Mouse (Mus musculus): ENCODE measurements around the gene Chd3.

The Chd3 gene

GRCm38 (mm10) chr11:69369215-69369989 is at the start of gene Chd3:
Chd3 (minus strand) TSS chr11:69369406.
- peak; percentile 52 to 57 for DNase-seq

DNA sequence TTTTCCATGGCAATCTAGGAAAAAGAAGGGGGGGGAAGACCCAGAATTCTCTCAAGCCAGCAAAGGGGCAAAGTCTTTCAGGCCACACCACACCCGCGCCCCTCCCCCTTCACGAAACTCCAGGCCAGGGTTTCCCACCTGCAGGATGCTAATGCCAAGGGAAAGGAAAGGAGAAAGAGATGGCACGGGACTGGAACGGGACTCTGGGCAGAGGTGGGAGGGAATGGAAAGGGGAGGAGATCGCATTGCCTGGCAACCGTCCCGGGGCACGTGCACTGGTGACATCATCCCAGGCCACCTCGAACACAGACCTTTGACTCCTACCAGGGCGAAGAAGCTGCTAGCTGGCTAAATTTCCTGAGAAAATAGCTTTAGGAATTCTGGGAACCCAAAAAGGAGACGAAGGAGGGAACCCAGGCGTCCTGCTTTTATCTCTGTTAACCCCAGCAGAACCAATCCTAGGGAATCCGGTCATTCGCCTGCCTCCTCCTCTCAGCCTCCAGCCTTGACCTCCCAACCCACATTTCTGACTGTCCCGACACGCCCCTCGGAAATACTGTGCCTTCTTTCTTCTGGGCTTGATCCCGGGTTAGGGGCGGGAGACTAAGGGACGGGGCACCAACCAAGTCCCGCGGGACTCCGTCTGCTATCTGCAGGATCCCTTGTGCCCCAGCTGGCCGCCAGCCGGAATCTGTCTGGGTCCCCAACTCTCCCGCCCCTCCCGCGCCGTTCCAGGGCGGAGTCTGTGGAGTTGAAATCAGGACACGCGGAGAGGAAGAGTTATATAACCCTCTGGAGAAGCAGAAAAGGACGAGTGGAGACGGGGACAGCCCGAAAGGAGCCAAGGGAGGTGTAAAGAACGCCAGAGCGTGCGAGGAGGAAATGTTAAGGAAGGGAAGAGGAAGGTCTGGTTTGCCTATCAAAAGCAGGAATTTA is 48.5 kb upstream of the Chd3 start:
- peak; percentile 63 to 75 for DNase-seq

GRCm38 (mm10) chr11:69416921-69417448 is 47.8 kb upstream of the Chd3 start:
- DNase-seq = no peak

GRCm38 (mm10) chr11:69416509-69416908 is 47.3 kb upstream of the Chd3 start:
- no peak for DNase-seq

- DNase-seq = peak; percentile 72 to 80
These were observed 46.7 kb upstream of the Chd3 start for GRCm38 (mm10) chr11:69415668-69416451.

DNA sequence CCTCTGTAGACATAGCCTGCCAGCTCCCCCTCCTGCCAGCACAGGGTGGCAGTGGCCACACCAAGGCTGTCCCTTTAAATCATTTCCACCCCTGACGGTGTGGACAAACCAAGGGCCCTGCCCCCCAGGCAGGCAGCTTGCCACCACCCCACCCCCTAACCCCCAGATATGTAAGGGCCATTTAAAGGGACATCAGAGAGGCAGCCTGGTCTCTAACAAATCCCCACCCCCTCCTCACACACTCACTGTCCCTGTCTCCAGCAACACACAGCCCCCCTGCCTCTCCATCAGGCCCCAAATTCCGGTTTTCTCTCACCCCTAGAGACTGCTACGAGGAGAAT is 46.1 kb upstream of the Chd3 start:
- DNase-seq = peak; percentile 39 to 55

DNA sequence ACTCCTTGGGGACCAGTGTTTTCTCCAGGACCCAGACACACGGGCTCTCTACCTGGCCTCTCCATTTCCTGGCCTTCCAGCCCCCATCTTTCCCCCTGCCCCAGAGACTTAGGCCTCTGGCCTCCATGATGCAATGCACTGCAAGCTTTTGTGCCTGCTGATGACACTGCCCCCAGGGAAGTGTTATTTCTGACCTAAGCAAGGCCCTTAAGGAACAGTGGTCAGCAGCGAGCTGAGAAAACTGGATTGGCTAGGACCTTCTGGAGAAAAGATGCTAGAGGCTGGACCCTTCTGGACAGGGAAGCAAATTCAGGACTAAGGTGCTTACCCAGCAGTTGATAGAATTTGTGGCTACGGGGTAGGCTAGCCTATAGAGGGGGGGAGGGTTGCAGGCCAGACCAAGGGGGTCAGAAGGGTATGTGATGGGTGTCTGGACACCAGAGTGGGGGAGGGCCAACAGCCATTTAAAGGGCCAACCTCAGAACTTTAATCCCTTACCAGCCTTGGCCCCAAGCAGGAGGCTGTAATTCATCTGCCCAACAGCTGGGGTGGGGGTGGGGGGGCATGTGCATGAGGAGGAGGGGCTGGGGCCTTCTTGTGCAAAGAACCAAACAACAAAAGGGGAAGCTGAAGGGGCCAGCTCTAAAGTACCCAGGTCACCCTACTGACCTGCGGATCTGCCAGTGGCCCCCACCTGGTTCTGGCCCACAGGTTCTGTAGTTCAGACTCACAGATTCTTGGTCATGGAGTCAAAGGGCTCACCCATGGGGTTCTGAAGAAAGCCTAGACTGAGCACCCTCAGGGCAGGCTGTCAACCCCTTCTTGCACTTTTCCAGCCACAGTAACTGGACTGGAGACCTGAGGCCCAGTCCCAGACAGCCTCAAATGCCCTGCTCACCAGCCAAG is 45.5 kb upstream of the Chd3 start:
- peak in 1 of 2 experiments; percentile 21 for DNase-seq

DNA sequence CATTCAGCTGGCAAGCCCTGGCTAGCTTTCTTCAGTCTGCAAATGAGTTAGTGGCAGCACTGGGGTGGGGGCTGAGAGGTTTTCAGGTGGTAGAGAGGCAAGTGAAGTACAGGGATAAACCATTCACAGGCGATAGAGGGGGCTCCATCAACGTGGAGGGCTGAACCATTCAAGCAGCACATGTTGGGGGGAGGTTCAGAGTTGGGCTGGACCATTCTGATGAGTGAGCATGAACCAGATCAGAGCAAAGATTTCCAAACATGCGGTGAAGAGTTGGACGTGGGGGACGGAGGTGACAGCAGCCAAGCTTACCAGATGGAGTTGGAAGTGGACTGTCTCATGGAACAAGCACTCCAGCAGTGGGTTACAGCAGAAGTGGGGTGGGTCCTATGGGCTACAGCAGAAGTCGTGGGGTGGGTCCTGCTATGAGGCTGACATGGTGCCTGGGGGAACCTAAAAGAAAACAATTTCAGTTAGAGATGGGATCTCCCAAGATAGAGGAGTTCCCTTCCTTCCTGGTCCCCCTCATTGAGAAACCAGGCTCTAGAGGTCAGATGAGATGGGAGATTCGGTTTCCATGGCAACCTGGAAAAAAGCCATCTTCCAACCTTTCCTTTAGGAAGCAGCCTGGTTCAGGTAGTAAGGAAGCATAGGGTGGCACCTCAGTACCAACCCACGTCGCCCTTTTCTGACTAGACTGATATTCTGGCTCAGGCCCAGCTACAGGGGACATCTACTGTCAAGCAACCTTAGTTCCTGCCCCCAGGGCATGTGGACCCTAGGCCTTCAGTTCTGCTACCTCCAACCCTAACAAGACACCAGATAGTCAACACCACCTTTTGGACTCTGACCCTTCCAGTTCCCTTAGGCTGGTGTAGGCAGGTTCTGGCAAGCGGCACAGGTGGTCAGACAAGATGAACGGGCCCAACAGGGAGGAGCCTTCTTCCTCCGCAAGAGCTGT is 44.3 kb upstream of the Chd3 start, which contains the start of gene Kdm6b:
Gene Kdm6b (minus strand): TSS at position 455 of the 961 bp plus-strand sequence.
- peak; percentile 61 to 71 for DNase-seq

DNA sequence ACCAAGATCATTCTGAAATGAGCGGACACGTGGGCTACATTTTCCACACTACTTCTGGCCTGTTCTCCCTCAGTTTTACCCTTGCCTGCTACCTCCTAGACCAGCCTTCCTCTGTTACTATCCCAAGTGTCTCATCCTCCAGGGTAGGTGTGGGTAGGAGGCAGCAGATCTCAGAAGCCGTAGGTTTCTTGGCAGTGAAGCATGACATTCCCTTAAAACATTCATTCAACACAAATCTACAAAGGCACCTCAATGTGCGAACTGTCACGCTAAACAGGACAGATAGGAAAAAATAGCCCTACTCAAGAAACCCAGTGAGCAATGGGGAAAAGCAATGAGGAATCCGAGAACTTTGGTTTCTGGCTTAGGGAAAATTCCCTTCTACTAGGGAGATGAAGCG is 43.3 kb upstream of the Chd3 start:
- no peak for DNase-seq

DNA sequence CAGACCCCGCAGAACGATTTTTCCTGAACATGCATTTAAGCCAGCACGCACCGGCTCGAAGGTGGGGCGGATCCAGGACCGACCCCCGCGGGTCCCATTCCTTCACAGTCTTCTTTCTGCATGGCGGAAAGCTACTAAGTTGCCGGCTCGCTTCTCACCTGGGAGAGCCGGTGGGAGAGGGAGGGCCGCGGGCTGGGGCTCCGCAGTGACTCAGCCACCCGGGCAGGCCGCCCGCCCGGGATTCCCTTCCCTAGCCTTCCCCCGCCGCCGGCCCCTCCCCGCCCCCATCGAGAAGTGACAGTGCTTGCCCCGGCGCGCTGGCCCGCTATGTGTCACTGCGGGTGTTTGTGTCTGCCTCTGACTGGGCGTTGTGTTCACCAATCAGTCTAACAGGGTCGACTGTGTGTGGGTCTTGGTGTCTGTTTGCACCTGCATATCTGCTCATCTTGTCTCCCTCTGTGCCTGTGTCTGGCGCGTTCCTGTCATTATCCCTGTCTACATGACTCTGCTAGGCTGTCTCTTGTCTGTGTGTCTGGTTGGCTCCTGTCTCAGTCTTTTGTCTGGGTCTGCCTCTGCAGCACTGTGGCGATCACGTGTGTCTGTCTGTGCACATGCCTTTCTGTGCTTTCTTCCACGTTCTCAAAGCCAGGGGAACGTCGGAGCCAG is 42.5 kb upstream of the Chd3 start:
- DNase-seq = peak; percentile 62 to 72

DNA sequence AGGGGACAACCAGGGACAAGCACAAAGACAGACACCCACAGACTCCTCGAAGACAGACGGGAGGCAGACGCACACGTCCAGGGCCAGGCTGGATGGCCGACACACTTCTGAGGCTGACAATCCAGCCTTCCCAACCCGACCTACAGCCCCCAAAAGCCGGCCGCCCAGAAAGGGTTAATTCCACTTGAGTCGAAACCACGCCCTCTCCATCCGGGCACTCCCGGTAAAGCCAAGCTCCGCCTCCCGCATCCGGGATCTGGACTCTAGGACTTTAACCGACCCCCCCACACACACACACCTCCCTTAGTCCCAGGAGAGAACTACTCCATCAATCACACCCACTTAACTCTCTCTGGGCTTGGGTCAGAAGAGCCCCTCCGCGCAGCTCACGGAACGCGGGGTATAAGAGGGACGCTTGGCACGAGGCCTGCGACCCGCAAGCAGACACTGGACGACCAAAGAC is 41.9 kb upstream of the Chd3 start:
- DNase-seq = peak; percentile 91 to 92

GRCm38 (mm10) chr11:69410310-69411072 is 41.3 kb upstream of the Chd3 start:
- DNase-seq = peak; percentile 75 to 82

DNA sequence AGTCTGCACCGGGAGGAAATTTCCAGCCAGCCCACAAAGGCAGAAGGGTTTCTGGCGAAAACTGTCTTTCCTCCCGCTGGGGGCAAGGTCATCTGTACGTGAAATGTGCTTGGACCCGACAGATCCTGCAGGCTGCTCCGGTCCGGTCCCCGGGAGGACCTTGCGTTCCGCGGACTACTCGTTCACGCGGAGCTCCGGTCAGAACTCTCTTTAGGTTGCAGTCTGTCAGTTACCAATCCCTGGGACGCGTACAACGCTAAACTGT is 40.8 kb upstream of the Chd3 start:
- no peak for DNase-seq

GRCm38 (mm10) chr11:69409378-69410044 is 40.3 kb upstream of the Chd3 start:
- peak; percentile 93 to 94 for DNase-seq

- peak; percentile 74 to 77 for DNase-seq
These were observed 39.6 kb upstream of the Chd3 start for GRCm38 (mm10) chr11:69408541-69409377.

- no peak for DNase-seq
These were observed 38.5 kb upstream of the Chd3 start for GRCm38 (mm10) chr11:69407724-69408004.

DNA sequence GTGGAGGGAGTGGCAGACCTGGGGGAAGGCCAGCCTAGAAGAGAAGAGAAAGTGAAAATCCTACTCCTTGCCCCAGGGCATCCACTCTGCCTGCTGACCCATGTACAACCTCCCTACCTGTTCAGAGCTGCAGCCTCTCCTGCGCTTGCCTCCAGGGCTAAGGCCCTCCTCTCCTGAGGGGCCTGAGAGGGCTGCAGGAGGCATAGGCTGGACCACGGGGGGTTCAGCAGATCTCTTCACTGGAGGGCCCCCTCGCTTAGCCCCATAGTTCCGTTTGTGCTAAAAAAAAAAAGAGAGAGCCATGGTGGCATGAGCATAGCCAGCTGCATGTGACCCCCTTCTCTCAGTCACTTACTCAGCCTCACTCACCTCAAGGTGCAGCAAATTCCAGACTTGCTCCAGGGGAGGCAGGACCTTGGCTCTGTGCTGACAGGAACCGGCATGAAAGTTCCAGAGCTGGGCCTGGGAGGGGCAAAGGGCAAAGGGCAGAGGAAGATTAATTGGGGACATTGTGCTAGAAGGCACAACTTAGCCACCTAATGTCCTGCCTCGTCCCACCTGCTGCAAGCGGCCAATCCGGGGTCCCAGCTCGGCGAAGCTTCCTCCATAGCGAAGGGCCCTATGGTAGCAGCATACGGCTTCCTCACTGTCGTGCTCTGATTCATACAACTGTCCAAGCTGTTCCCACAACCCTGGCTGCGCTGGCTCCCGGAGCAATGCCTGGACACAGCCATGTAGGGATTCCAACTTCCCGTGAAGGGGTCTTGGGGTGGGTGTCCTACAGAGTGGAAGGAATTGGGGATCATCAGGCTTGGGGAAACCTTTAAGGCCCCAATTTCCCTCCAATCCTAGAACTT is 37.9 kb upstream of the Chd3 start:
- DNase-seq = no peak
